Mouse (Mus musculus) adrenal gland, adult (tissue): Measurements from ENCODE around the gene Cep135.

Experiments
- DNase-seq, 2 experiments: peaks; one replicate each; pipeline ENCODE4 v3.0.0; 2022 to 2023; ENCODE audit warnings: low spot score in 1 of 2; ENCODE audit not compliant: inconsistent age in 2 of 2

The Cep135 gene

DNA sequence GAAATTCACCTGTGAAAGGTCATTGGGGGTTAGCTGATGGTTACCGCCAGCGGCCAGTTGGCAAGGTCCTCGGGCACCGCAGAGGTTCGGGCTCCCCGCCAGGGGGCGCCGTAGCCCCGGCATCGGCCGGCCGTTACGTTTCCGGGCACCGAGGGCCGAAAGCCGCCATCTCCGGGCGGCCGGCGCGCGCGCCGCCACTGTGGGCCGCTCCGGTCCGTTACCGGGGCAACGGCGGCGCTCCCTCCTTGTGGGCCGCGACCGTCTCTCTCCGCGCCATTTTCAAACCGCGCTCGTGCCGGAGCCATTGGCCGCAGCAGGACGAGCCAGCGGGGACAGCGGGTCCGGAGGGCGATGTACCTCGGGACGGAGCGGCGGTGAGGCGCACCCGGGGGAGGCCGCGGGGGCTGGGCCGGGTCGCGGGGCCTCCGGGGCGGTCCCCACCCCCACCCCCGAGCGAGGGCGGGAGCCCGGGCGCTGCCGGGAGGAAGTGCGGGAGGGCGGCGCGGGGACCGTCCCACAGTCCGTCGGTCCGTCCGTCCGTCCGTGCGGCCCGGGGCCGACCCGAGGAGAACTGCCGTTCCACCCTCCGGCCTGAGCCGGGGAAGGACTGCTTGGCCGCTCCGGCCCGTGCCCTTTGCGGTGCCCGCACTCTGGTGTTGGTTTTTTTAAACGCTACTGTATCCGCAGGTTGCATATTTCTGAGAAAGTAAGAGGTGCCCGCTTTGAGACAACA, at the start of gene Cep135:
TSS of gene Cep135 (plus strand) at position 148 of the 733 bp plus-strand sequence.
- DNase-seq = peak; percentile 92 to 97

DNA sequence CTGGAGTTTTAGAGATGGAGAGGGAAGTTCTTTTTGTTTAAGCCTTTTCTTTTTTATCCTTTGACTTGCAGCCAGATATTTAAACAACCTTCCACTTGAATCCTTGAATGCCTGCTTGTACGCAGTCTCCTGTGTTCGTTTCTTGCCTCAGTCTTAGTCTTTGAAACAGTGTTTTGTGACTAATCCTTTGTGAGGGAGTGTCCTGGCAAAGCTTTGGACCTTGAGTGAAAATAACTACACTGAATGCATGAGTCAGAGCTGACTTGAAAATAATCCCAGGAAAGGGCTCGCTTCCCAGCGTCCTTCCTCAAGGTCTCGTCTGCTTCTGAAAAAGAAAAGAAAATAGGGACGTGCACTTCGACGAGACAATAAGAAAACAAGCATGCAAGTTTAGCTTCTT, 48.3 kb upstream of the Cep135 start:
- peak; percentile 76 to 92 for DNase-seq

DNA sequence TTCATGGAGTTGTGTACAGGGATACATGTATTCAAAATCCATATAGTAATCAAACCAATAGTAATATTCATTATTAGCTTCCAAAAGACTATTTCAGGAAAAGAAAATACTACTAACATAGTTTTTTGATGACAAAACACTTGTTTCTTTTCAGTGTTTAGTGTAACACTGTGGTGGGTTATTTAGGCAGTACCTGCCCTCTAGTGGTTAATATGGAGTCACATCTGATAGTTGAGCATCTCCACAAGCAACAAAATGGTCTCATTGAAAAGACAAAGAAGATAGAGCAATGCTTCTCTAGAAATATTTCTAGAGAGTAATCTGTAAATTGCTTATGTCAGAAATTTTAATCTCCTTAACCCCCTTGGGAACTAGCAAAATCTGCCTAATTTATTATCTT, 47.7 kb upstream of the Cep135 start:
- peak in 1 of 2 experiments; percentile 58 for DNase-seq

DNA sequence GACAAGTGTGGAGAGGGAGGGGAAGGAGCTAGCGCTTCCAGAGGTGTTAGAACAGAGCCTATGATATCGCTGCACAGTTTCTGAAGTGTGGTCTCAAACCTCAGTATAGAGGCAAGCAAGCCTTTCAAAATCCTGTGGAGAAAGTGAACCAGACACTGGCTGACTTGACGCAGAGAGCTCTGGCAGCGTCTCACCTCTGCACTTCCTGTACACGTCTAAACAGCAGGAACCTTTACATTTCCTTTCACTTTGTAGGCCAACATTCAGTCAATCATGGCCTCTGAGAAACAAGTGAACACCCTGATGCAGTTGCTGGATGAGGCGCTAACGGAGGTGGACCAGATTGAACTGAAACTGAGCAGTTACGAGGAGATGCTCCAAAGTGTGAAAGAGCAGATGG, 45.3 kb upstream of the Cep135 start:
- no peak for DNase-seq

DNA sequence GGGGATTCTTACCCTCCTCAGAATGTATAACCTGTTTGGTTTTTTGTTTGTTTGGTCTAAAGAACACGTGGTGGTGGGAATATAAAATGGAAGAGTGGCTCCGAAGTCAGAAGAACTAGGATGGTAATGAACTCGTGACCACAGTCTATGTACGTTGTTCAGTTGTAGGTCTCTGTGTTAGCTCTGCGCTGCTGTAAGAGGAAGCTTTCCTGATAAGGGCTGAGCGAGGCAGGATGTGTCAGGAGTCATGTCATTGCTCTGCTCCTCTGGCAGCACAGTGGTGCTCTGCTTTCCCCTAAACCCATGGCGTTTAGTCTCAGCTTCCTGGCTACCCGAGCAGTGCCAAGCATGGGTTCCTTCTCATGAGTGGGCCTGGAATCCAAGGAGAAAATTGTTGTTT, 38.1 kb upstream of the Cep135 start:
- no peak for DNase-seq

DNA sequence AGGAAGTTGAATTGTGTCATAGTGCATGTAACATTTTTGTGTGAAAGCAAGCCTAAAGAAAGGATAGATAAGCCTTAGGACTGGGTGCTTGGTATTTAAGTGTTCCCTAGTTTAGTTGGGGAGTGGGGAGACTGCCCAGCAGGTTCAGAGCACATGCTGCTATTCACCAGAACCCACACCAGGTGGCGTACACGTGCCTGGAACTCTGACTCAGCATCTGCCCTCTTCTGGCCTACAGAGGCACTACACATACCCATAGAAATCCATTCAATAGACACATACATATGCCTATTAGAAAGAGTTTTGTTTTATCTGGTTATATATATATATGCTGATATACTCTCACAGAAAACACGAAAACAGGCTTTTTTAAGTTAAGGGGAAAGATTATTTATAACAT, 23.2 kb upstream of the Cep135 start:
- DNase-seq = peak; percentile 67 to 89

DNA sequence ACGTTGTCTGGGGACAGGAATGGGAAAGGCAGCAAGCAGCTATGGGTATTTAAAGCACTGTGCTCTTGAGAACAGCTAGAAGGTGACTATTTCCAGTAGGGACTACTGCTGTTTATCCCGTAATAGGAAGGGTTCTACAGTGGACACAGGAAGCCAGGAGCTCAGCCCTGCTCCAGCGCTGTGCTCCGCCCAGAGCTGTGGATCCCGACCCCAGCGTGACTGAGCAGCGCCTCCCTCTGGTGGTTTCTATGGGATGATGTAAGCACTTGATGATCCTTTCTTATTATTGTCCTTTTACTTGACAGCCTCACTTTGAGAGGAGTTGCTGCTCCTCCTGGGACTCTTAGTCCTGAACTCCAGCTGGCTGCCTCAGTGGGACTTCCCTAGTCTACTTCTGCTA, 14.2 kb upstream of the Cep135 start:
- no peak for DNase-seq

DNA sequence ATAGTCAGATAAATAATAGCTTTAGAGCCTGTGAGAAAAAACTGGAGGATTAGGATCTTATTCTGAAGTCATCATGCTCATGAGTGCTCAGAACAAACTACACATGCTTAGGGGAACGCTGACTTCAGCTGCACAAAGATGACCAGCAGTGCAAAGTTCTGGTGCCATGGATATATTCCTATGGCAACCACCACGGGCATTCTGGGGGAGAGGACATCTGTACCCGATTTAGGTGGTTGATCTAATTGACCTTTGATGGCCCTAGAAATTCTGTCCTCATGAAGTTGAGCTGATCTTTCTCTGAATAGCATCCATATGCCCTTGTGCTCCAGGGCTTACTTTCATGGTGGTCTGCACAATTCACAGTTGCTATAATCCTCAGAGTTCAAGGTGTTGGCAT, 11.5 kb upstream of the Cep135 start:
- DNase-seq = no peak

DNA sequence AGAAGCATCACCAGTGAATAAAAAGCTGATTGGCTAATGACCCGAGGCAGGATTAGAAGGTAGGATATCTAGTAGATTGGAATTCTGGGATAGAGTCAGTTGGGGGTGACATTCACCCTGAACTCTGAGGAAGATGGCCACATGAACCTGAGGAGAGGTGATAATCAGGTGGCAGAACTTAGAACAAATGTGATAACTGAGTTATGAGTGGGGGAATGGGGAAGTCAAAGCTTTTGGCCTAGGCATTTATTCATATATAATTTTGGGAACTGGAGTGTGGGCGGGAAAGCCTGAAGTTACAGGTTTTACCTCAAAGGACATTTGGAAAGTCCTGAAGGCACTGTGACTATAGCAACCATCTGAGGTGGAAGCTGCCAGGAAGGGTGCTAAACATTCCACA, 3.1 kb upstream of the Cep135 start:
- DNase-seq = no peak

DNA sequence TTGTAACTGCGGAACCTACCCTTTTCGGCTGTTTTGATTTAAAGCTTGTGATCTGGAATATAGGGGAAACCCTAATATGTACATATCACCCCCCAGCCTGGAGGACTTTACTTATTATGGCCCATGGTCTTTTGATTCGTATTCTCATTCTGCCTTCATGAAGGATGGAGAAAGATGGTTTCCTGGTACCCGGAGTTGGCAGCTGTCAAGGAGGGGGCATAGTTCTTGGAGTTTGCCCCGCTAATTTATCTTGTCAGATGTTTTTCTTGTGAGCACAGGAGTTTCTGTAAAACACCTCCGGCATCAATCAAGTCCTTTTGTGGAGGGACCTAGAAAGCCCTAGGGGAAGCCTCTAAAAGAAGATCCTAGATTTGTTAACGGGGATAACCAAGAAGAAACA, 813 bp downstream of the Cep135 start:
- peak in 1 of 2 experiments; percentile 11 for DNase-seq

DNA sequence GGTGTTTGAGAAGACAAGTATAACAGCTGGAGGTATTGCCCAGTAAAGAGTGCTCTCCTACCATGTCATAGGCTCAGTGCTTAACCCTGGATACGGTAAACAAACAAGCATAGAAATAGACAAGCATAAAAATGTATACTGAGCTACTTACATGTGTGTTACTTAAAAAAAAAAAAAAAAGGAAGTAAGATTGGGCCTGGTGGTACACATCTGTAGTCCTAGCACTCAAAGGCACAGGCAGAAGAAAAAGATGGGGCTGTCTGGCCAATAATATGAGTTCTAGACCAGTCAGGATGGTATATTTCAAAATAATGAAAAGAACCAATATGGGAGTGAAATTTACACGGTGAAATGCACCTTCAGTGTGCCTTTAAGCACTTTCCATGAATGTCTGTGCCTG, 1.5 kb downstream of the Cep135 start:
- no peak for DNase-seq

DNA sequence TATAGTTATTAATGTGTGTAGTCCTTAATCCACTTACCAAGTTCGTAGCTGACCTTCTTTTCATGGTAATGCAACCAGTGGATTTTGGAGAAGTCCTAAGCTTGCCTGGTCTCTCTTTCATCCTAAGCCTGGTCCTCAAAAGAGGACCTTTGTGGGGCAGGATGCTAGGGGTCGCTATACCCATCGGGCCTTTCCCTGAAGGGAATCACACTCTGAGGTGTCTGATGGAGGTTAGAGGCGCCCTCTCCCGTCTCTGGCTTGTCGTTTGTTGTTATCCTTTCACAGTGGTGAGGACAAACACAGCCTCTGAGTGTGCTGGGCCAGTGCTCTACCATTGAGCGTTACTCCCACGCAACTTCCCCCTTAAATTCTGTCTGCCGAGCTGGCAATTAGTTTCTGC, 3.4 kb downstream of the Cep135 start:
- no peak for DNase-seq

DNA sequence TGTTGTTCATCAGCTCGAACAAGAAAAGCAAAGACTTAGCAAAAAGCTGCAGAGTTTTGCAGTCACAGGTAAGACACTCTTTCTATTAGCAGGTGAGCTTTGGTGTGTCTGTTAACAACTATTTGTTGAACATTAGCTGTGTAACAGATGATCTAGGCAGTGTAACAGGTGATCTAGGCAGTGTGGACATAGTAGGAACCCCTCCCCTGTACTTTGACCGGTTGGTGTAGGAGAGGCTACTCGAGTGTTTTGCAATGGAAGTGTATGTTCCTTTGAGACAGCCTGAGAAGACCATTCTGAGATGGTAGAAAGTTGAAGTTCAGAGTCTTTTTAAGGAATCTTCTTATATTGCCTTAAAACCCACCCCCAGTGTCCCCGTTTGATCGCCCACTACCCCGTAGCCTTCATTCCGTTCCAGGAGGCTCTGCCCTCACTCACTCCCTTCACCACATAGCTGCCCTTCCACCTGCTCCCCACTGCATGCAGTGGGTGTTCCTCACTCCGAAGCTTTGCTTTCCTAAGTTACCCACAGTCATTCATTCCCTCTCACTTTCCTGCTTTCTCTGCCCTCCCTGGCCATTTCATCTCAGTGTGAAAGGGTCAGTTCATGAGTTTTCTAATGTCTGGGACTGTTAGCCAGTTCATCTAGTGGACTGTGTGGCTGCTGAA, 21.3 kb downstream of the Cep135 start:
- DNase-seq = no peak

DNA sequence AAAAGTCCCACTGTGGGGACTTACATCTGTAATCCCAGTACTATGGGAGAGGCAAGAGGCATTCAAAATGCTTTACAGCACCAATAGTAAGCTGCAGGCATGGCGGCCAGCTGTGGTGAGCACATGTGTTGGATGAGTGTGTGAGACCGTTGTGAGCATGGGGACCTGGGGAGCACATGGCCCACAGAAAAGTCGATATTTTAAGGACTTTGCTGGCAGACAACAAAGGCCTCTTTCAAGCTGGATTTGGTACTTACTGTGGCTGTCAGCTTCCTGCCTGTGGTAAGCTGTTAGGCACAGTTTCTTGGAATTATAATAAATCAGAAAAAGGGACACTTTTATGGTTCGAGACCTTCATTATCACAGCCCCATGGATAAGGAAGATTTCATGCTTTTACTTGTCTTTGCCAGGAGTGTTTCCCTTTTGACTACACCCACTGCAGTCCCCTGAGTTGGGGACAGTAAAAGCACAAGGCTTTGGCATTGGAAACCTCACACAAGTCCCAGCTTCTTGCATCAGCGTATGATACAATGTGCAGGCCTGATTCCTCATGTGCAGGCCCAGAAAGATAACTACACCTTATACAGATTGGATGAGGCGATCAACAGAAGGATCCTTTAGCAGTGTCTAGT, 24.5 kb downstream of the Cep135 start:
- no peak for DNase-seq

DNA sequence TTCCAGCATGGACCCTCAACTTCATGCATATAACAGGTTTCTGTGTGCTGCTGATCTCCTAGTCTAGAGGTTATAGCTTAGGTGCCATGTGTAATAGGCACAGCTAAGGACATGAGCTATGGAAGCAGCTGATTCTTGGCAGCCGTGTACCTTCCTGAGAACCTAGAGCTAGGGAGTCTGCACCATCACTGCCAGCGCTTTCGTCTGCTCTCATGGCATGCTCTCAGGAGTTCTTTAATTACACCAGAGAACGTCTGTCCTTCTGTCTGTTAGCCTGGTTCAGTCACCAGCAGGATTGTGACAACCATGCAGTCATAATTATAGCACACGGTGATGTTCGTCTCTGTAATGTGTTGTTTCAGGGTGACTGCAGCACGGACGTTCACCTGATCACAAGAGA, 26.8 kb downstream of the Cep135 start:
- DNase-seq = no peak

DNA sequence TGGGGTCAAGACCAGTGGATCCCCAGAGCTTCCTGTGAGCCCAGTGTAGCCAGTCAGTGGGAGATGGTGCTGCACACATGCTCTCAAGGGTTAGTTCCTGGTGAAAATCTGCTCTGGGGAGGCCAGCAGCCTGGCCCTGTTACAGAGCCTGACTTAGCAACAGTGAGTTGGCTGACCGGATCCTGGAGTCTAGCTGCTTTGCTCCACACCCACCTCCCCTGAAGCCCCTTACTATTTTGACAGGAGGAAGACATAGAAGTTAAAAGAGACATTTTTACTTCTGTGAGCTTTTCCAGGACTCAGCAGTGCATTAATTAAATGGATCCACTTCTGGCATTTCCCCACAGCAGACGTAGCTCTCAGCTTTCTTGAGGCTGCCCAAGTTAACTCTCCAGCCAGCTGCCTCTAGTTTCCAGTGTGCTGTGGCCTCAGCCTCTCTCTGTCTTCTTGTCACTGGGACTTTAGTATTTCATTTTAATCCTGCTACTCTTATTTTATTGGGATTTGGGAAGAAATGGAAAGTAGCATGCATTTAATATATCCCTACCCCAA, 27.8 kb downstream of the Cep135 start:
- no peak for DNase-seq

DNA sequence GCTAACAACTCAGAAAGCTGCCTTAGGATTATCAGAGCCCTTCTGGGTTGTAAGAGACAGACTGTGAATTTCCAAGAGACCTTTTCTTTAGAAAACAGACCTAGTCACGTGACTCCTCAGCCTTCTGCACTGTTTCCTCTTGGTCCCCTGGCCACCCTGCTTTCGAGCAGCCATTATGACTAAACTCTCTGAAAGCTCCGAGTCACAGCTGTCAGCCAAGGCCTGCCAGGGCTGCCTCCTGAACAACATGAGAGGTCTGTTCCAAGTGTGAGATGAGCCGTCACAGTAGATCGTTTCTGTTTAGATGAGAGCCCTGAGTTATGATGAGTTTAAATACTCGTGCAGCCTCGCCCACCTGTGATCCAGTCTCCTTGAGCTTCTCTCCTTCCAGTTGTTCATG, 30.3 kb downstream of the Cep135 start:
- no peak for DNase-seq

DNA sequence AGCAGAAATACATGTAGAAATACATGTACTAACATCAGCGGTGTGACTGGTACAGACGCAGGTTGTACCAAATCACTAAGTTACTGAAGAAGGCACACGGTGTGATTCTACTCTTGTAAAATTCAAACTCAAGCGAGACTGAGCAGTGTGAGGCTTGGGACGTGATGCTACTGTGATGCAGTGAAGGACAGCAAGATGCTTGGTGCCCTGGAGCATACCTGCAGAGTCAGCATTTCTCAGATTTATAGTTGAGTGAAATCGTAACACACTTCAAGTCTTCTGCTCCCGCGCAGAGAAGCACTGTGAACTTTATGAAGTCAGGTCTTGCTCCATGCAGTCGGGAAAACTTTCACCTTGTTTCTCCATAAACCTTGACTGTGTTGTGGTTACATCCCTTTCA, 35.3 kb downstream of the Cep135 start:
- DNase-seq = no peak

DNA sequence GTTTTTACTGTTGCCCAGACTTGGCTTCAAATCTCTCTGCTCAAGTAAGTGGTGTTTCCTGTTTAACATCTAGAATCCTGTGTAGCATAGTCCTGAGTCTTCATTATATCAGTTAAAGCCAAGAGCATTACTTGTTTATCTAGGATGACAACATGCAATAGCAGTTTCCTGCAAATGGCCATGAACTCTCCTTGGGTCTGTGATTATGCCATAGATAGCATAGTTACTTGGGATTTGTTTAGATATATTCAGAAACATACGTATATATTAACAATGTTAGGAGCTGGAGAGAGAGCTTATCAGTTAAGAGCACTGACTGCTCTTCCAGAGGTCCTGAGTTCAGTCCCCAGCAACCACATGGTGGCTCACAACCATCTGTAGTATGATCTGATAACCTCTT, 39.3 kb downstream of the Cep135 start:
- DNase-seq = no peak

DNA sequence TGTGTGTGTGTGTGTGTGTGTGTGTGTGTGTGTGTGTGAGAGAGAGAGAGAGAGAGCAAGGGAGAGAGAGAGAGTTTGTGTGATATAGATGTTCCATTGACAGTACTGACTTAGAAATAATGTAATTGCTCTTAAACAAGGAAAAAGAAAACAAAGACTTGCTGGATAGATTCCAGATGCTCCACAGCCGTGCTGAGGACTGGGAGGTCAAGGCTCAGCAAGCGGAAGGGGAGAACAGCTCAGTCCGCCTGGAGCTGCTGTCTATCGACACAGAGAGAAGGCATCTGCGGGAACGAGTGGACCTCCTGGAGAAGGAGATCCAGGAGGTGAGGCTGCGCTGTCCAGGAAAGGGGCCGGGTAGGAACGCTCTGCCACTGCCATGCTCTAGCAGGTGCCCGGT, 45.5 kb downstream of the Cep135 start:
- peak in 1 of 2 experiments; percentile 32 for DNase-seq

DNA sequence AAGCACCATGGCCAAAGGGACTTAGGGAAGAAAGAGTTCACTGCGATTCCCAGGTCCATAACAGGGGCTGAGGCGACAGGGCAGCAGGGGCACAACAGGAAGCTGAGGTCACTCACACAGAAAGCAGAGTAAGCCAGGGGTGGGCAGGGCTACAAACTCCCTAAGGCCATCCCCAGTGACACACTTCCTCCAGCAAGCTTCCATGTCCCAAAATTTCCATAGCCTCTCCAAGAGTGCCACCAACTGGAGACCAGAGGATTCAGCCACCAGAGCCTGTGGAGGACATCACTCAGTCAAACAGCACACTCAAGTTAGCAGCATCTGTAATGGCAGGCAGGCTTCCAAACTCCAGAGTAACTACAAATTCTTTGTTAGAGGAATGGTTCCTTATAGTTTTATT, 47.1 kb downstream of the Cep135 start:
- peak in 1 of 2 experiments; percentile 30 for DNase-seq

DNA sequence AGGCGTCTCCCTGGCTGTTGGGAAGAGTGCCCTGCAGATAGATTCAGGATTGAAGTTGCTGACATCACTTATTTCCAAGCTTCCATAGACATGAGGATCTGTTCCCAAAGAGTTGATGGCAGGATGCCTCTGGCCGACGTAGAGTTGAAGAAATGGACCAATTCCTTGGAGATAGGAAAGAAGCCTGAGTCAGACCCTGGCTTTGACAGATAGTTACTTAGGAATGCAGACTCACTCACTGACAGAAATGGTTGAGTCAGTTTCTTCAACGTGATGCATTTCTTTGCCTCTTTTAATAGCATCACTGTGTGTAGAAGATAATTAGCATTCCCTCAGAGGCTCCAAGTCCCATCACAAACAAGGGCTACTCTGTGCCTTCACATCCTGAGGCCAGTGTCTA, 53.6 kb downstream of the Cep135 start:
- no peak for DNase-seq
